21 mouse cellular contexts compared by ENCODE assay signal in the genomic region with DNA sequence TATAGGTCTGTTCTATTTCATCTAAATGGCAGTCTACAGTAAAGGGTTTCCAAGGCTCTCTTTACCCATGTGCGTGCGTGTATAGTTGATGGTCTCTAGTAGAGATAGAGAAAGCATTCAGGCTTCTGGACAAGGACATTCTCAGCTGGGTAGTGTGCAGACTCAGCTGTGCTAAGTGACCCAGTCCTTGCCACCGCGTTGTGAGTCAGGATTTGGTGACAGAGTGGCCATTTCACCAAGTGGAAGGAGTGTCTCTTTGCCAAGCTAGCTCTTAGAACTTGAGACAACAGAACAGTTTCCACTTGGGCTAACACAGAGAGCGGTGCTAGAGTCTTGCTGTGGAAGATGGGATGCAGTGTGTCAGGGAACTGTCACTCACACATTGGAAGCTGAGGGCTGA. TPM values are rescaled to one million over a fixed set of nuclear protein-coding genes. Genes with fewer than 3 reads are reported as not detected.
DNase-seq lines count a peak whose midpoint lies in the region; ATAC-seq lines count a peak whose summit lies in the region.
"Had no signal": no experiment of that assay in that cellular context is flagged by ENCODE, and none has a peak within 500 bp of the region (broad histone marks: within the 10 kb centered on the region; RNA-seq: fewer than 3 reads in every experiment).

No protein-coding gene starts in this region.

- DNase-seq in frontal cortex, adult 2 months (ENCODE audit: extremely low spot score in 1 of 2, low spot score in 1 of 2): no peak
- peak; percentile 29 for DNase-seq in adrenal gland, postnatal 10 days
- DNase-seq in adrenal gland, postnatal 25 days: peak; percentile 38
- DNase-seq in cerebellum, adult 11-12 months: no peak
- no peak for DNase-seq in urinary bladder, postnatal 4 days (ENCODE audit: low spot score in 2 of 2)
- DNase-seq: cerebellum, adult 11 months; cerebellum, adult 8-10 months; cerebellum, postnatal 10 days; cerebellum, postnatal 36 days; embryo, embryonic 11 days; gastrocnemius, adult 2 months; gastrocnemius, postnatal 14 days; heart, adult 18-20 months; heart, postnatal 14 days; heart, postnatal 4 days; kidney, adult 18-20 months had no signal

- ATAC-seq in frontal cortex, adult (ENCODE audit: low TSS enrichment): 0 out of 2 replicates have a peak, but pooled peaks have one; percentile 1
- ATAC-seq: CD4-positive, CD25-positive, alpha-beta regulatory T cell, adult 4 months; forebrain, embryonic 15.5 days; hindbrain, postnatal 0 days; inflammation-experienced regulatory T-cells, adult 6 months had no signal

RNA-seq across cellular contexts. Expression of gene Itm2c, which starts 43.2 kb away (rescaled TPM):
- 765 and 862 TPM in 2 replicates for polyA plus RNA-seq in frontal cortex, adult 2 months (2012; rRNA removed)
- 100 to 1,000 TPM; 284 to 307 TPM for total RNA-seq in adrenal gland, postnatal 10 days (2021)
- total RNA-seq in adrenal gland, postnatal 25 days (2021): 453 and 521 TPM in 2 replicates

RNA-seq across cellular contexts. Expression of gene Cab39, which starts 57.6 kb away (rescaled TPM):
- polyA plus RNA-seq in frontal cortex, adult 2 months (2012; rRNA removed): 108 and 115 TPM in 2 replicates
- total RNA-seq in adrenal gland, postnatal 10 days (2021): 100 to 1,000 TPM; 118 to 121 TPM
- 113 and 114 TPM in 2 replicates for total RNA-seq in adrenal gland, postnatal 25 days (2021)

Comparison
In these comparisons a context has a peak if more than half of its experiments do, and no peak if none do; other contexts are left out.
1. DNase-seq: peak in adrenal gland, postnatal 10 days (single experiment) and adrenal gland, postnatal 25 days (single experiment); none in frontal cortex, adult 2 months (0 of 2), cerebellum, adult 11-12 months (single experiment) and urinary bladder, postnatal 4 days (0 of 2).